In genomic region chr7:127117948-127118347, GRCm38 (mm10) we compare ENCODE assay signal across 10 mouse cellular contexts. TPM values are rescaled to one million over a fixed set of nuclear protein-coding genes. Genes with fewer than 3 reads are reported as not detected.
A peak's percentile ranks its signal among the peaks of the same experiment; 100 is the strongest.
DNase-seq lines count a peak whose midpoint lies in the region; ATAC-seq lines count a peak whose summit lies in the region.
"Had no signal": no experiment of that assay in that cellular context is flagged by ENCODE, and none has a peak within 500 bp of the region (broad histone marks: within the 10 kb centered on the region; RNA-seq: fewer than 3 reads in every experiment).

No protein-coding gene starts in this region.

- H3K27ac ChIP-seq in heart, embryonic 12.5 days (ENCODE audit: poor library complexity, severe bottlenecking) = no peak overlapping the region
- H3K27ac ChIP-seq: heart, embryonic 15.5 days had no signal

- peaks cover 24% of the 10 kb centered on the region for H3K27me3 ChIP-seq in heart, embryonic 12.5 days (replicated peaks)

- peak; percentile 26 for DNase-seq in heart, adult 8-10 months (ENCODE audit: low spot score)
- DNase-seq in ES-CJ7 (ENCODE audit: low read depth, low spot score) = peak; percentile 66
- peak; percentile 42 for DNase-seq in embryo, embryonic 11 days
- DNase-seq in kidney, postnatal 36 days = peak; percentile 57 to 67
- no peak for DNase-seq in urinary bladder, postnatal 4 days (ENCODE audit: low spot score in 2 of 2)
- DNase-seq in cerebellum, adult 11 months = no peak

- 35% methylated on average over 5 of the region's 5 CpGs for whole genome bisulfite sequencing in heart, embryonic 12.5 days

- no peak for ATAC-seq in heart, embryonic 12.5 days (ENCODE audit: insufficient number of reproducible peaks, low FRiP score)
- ATAC-seq in frontal cortex, adult (ENCODE audit: low TSS enrichment) = no peak; the same call in 1 of the 2 replicates

- no peak overlapping the region for H3K4me3 ChIP-seq in heart, embryonic 12.5 days
- H3K4me3 ChIP-seq: heart, embryonic 15.5 days had no signal

- no peaks in the 10 kb centered on the region for H3K36me3 ChIP-seq in heart, embryonic 12.5 days
- H3K36me3 ChIP-seq: heart, embryonic 15.5 days had no signal

- no peak overlapping the region for H3K4me2 ChIP-seq in heart, embryonic 12.5 days
- H3K4me2 ChIP-seq: heart, embryonic 15.5 days had no signal

- H3K4me1 ChIP-seq in heart, embryonic 12.5 days (replicated peaks) = peaks cover 33% of the 10 kb centered on the region

- no peak overlapping the region for H3K9ac ChIP-seq in heart, embryonic 12.5 days
- H3K9ac ChIP-seq: heart, embryonic 15.5 days had no signal

- no peaks in the 10 kb centered on the region for H3K9me3 ChIP-seq in heart, embryonic 12.5 days (replicated peaks)
- H3K9me3 ChIP-seq: heart, embryonic 15.5 days had no signal

RNA-seq across cellular contexts. Expression of gene Qprt, which starts 4.1 kb away (rescaled TPM):
- not detected for total RNA-seq in heart, adult 8-10 months (2022)
- 5.7 and 6.1 TPM in 2 replicates for polyA plus RNA-seq in heart, embryonic 12.5 days (2016; fragmentation: Nextera tagmentation; extraction: Ambion mirVana)

RNA-seq across cellular contexts. Expression of gene Spn, which starts 19.7 kb away (rescaled TPM):
- under 1 TPM; 0.38 to 0.57 (median 0.46) TPM for total RNA-seq in heart, adult 8-10 months (2022)
- 0.17 and 0.31 TPM in 2 replicates for polyA plus RNA-seq in heart, embryonic 12.5 days (2016; fragmentation: Nextera tagmentation; extraction: Ambion mirVana)

RNA-seq across cellular contexts. Expression of gene AI467606, which starts 26.8 kb away (rescaled TPM):
- total RNA-seq in heart, adult 8-10 months (2022) = 1 to 10 TPM; 1.2 to 2.9 (median 1.3) TPM
- 0.54 and 1.3 TPM in 2 replicates for polyA plus RNA-seq in heart, embryonic 12.5 days (2016; fragmentation: Nextera tagmentation; extraction: Ambion mirVana)

RNA-seq across cellular contexts. Expression of gene Zg16, which starts 30.8 kb away (rescaled TPM):
- total RNA-seq in heart, adult 8-10 months (2022) = not detected
- polyA plus RNA-seq in heart, embryonic 12.5 days (2016; fragmentation: Nextera tagmentation; extraction: Ambion mirVana) = not detected in 2 replicates
- polyA plus RNA-seq: heart, embryonic 15.5 days; neural tube, embryonic 11.5 days had no signal

Comparison
In these comparisons a context has a peak if more than half of its experiments do, and no peak if none do; other contexts are left out.
1. DNase-seq: peak in heart, adult 8-10 months (single experiment), ES-CJ7 (single experiment), embryo, embryonic 11 days (single experiment) and kidney, postnatal 36 days (2 of 2); none in urinary bladder, postnatal 4 days (0 of 2) and cerebellum, adult 11 months (single experiment).